Mouse (Mus musculus): ENCODE measurements around the gene Sin3a.

DNA sequence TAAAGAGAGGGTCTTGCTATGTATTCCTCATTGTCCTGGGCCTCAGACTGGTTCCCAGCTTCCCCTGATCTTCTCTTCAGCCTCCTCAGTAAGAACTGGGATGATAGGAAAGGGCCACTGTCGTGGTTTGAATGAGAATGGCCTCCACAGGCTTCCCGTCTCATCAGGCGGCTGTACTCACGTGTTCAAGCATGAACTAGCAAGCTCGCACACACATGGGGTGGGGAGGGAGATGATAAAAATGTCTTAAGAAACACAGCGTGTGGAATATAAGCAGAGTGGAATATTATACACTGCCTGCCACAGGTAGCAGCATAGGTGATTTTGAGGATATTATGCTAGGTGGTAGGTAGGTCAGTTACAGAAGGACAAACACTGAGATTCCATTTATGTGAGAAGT lies 77.2 kb downstream of the Sin3a start:
- TF ChIP-seq EP300 (IDR thresholded peaks at IDR 0.05; ENCODE audit: low read depth) (no peak), CTCF (IDR thresholded peaks at IDR 0.05; ENCODE audit: low read depth) (no peak)
